Mouse (Mus musculus) hindbrain, embryonic 15.5 days (tissue): ENCODE measurements around the gene Card14. TPM values are rescaled to one million over a fixed set of nuclear protein-coding genes. Genes with fewer than 3 reads are reported as not detected.
A peak's percentile ranks its signal among the peaks of the same experiment; 100 is the strongest.

Experiments
- ATAC-seq: fragments of 200-750 bp; cut with Nextera tagmentation; 2 replicates; pipeline ENCODE4 v1.8.0; 2017; ENCODE audit warnings: low read depth, moderate number of reproducible peaks, moderate TSS enrichment; ENCODE audit not compliant: low FRiP score
- H3K27ac ChIP-seq: fragments of 300-500 bp; sonication (generic); replicated peaks from 2 replicates; pipeline ENCODE4 v1.5.1; 2015; ENCODE audit warnings: mild to moderate bottlenecking, inconsistent platforms
- H3K27me3 ChIP-seq: fragments of 300-500 bp; sonication (generic); 2 replicates; pipeline ENCODE4 v1.6.1; 2015; ENCODE audit warnings: control low read depth, inconsistent platforms
- H3K36me3 ChIP-seq: fragments of 300-500 bp; sonication (generic); 2 replicates; pipeline ENCODE4 v1.6.1; 2015; ENCODE audit warnings: control low read depth, inconsistent platforms
- H3K4me1 ChIP-seq: fragments of 300-500 bp; sonication (generic); replicated peaks from 2 replicates; pipeline ENCODE4 v1.6.1; 2015; ENCODE audit warnings: control low read depth, inconsistent platforms
- H3K4me2 ChIP-seq: fragments of 300-500 bp; sonication (generic); 2 replicates; pipeline ENCODE4 v1.6.1; 2015; ENCODE audit warnings: moderate library complexity, mild to moderate bottlenecking, inconsistent platforms
- H3K4me3 ChIP-seq: fragments of 300-500 bp; sonication (generic); 2 replicates; pipeline ENCODE4 v1.5.1; 2015; ENCODE audit warnings: mild to moderate bottlenecking, inconsistent platforms
- H3K9ac ChIP-seq: fragments of 300-500 bp; sonication (generic); 2 replicates; pipeline ENCODE4 v1.6.1; 2015; ENCODE audit warnings: inconsistent platforms
- H3K9me3 ChIP-seq: fragments of 300-500 bp; sonication (generic); 2 replicates; pipeline ENCODE4 v1.6.1; 2016; ENCODE audit warnings: control low read depth, inconsistent platforms
- WGBS: fragments of 180-500 bp; shearing (Covaris S2); methylation state at CpG from one replicate; pipeline ENCODE4 v1.1.7; 2015; 5-methylcytosine and 5-hydroxymethylcytosine counted together
- microRNA counts: library from miRNA; unstranded; fragments of <30 nt; microRNA quantifications from one replicate; lab custom pipeline; 2016
- microRNA-seq: library from miRNA; unstranded; fragments of <30 nt; microRNA quantifications from one replicate; pipeline ENCODE4, GENCODE M21; 2016
- polyA plus RNA-seq: library from polyadenylated mRNA; unstranded; fragments of >200 nt; fragmentation: Nextera tagmentation; extraction: Ambion mirVana; gene quantifications from 2 replicates; pipeline ENCODE4 v1.2.1, GENCODE M21; 2015

Gene Card14
- polyA plus RNA-seq, 1 experiment from 2014 or later: 0.36 TPM

GRCm38 (mm10) chr11:119392001-119392614 lies 84.5 kb downstream of the Card14 start:
- 10% methylated on average over 12 of the region's 12 CpGs for WGBS
- Histone ChIP-seq H3K4me1 (peaks cover 24% of the 10 kb centered on the region), H3K9ac (no peak overlapping the region), H3K27me3 (peaks cover 82% of the 10 kb centered on the region), H3K4me2 (peak overlapping the region; percentile 54; the same call in 1 of the 2 replicates), H3K4me3 (no peak overlapping the region), H3K27ac (no peak overlapping the region), H3K9me3 (no peaks in the 10 kb centered on the region), H3K36me3 (no peaks in the 10 kb centered on the region)
- ATAC-seq: no peak

GRCm38 (mm10) chr11:119392800-119393482 lies 85.4 kb downstream of the Card14 start, which contains the start of gene Rnf213:
Gene Rnf213, plus strand, starts transcription at chr11:119393100.
- Histone ChIP-seq H3K9me3 (no peaks in the 10 kb centered on the region), H3K27ac (no peak within 1 kb of the TSS), H3K27me3 (peaks cover 80% of the 10 kb centered on the region), H3K4me2 (peak within 1 kb of the TSS; percentile 54), H3K4me3 (peak within 1 kb of the TSS; percentile 36), H3K36me3 (no peaks in the 10 kb centered on the region), H3K9ac (0 out of 2 replicates have a peak within 1 kb of the TSS, but pooled peaks have one; percentile 18), H3K4me1 (peaks cover 24% of the 10 kb centered on the region)
- 1% methylated on average over 19 of the region's 19 CpGs for WGBS
- ATAC-seq: 0 out of 2 replicates have a peak, but pooled peaks have one; percentile 29

- H3K4me1 ChIP-seq: peaks cover 24% of the 10 kb centered on the region
- no peak overlapping the region for H3K27ac ChIP-seq
- no peak for ATAC-seq
- peak overlapping the region; percentile 36 for H3K4me3 ChIP-seq
- H3K27me3 ChIP-seq: peaks cover 76% of the 10 kb centered on the region
- H3K9me3 ChIP-seq: no peaks in the 10 kb centered on the region
- 23% methylated on average over 7 of the region's 7 CpGs for WGBS
- H3K9ac ChIP-seq: 0 out of 2 replicates have a peak overlapping the region, but pooled peaks have one; percentile 5
- no peaks in the 10 kb centered on the region for H3K36me3 ChIP-seq
- peak overlapping the region; percentile 54 for H3K4me2 ChIP-seq
These were observed 85.9 kb downstream of the Card14 start for GRCm38 (mm10) chr11:119393483-119393804.

- no peaks in the 10 kb centered on the region for H3K9me3 ChIP-seq
- H3K9ac ChIP-seq: no peak overlapping the region
- WGBS: 54% methylated on average over 6 of the region's 6 CpGs
- H3K4me2 ChIP-seq: no peak overlapping the region
- H3K27ac ChIP-seq: no peak overlapping the region
- no peak overlapping the region for H3K4me3 ChIP-seq
- peaks cover 24% of the 10 kb centered on the region for H3K4me1 ChIP-seq
- ATAC-seq: no peak
- peaks cover 69% of the 10 kb centered on the region for H3K27me3 ChIP-seq
- no peaks in the 10 kb centered on the region for H3K36me3 ChIP-seq
These were observed 86.6 kb downstream of the Card14 start for GRCm38 (mm10) chr11:119394210-119394609.

MicroRNAs encoded within 50 kb of the gene (microRNA counts, 519-probe panel; counts per million panel counts)
- microRNA mmu-miR-1932 (lab: Ali Mortazavi, UCI): not detected

Small RNA genes lying within 50 kb of the gene (microRNA-seq; reads per million reads assigned to microRNA genes)
- not detected for gene Mir1932

Other genes with a start within 250 kb of the Card14 start
- gene Cbx4, start 221.5 kb upstream of the Card14 start, polyA plus RNA-seq: 21.9 and 23.2 TPM in 2 replicates
- gene Tbc1d16, start 79.3 kb upstream of the Card14 start, polyA plus RNA-seq: 56.1 and 57.1 TPM in 2 replicates
- 14.6 and 15.4 TPM in 2 replicates for gene Ccdc40, start 79.2 kb upstream of the Card14 start, polyA plus RNA-seq
- 95.1 and 105 TPM in 2 replicates for gene Gaa, start 39.9 kb upstream of the Card14 start, polyA plus RNA-seq
- 242 and 250 TPM in 2 replicates for gene Eif4a3, start 7.7 kb upstream of the Card14 start, polyA plus RNA-seq
- 4.4 and 5.3 TPM in 2 replicates for gene Sgsh, start 47.8 kb downstream of the Card14 start, polyA plus RNA-seq
- gene Slc26a11, start 47.8 kb downstream of the Card14 start, polyA plus RNA-seq: 5.9 and 7.6 TPM in 2 replicates
- gene Rnf213, start 85.3 kb downstream of the Card14 start, polyA plus RNA-seq: 0.99 and 1.5 TPM in 2 replicates
- 17.2 and 17.6 TPM in 2 replicates for gene Endov, start 183.6 kb downstream of the Card14 start, polyA plus RNA-seq
- 16.2 and 20.7 TPM in 2 replicates for gene Nptx1, start 240.0 kb downstream of the Card14 start, polyA plus RNA-seq